Mouse (Mus musculus): ENCODE results near the gene Ttc23l.
A peak's percentile ranks its signal among the peaks of the same experiment; 100 is the strongest.
"Not testable (repeated sequence)": the region's sequence is repeated elsewhere in the genome, so short reads cannot be mapped to it uniquely, and the experiment has no call there.

Gene Ttc23l

GRCm38 (mm10) chr15:10558465-10558864, at the start of gene Ttc23l:
TSS of gene Ttc23l (minus strand) at chr15:10558668.
- DNase-seq (ENCODE audit: low read depth), result no peak

- peak; percentile 54 for DNase-seq (ENCODE audit: low read depth)
Measured at GRCm38 (mm10) chr15:10599413-10599812, 40.9 kb upstream of the Ttc23l start.

- no peak for DNase-seq (ENCODE audit: low read depth)
Measured at GRCm38 (mm10) chr15:10598259-10599225, 40.1 kb upstream of the Ttc23l start.

GRCm38 (mm10) chr15:10596871-10597270, 38.4 kb upstream of the Ttc23l start:
- DNase-seq (ENCODE audit: low read depth), result no peak

- DNase-seq (ENCODE audit: low read depth), result no peak
Measured at GRCm38 (mm10) chr15:10595408-10595807, 36.9 kb upstream of the Ttc23l start.

- no peak for DNase-seq (ENCODE audit: low read depth)
Measured at GRCm38 (mm10) chr15:10594910-10595309, 36.4 kb upstream of the Ttc23l start.

- DNase-seq (ENCODE audit: low read depth), result no peak
Measured at GRCm38 (mm10) chr15:10593094-10593493, 34.6 kb upstream of the Ttc23l start.

- DNase-seq (ENCODE audit: low read depth), result no peak
Measured at GRCm38 (mm10) chr15:10586565-10586964, 28.1 kb upstream of the Ttc23l start.

- no peak for DNase-seq (ENCODE audit: low read depth)
Measured at GRCm38 (mm10) chr15:10584359-10585187, 26.1 kb upstream of the Ttc23l start.

- DNase-seq (ENCODE audit: low read depth), result peak; percentile 39
Measured at GRCm38 (mm10) chr15:10583408-10583807, 24.9 kb upstream of the Ttc23l start.

GRCm38 (mm10) chr15:10579159-10579558, 20.7 kb upstream of the Ttc23l start:
- no peak for DNase-seq (ENCODE audit: low read depth)

GRCm38 (mm10) chr15:10566486-10566885, 8.0 kb upstream of the Ttc23l start:
- DNase-seq (ENCODE audit: low read depth), result no peak

- DNase-seq (ENCODE audit: low read depth), result no peak
Measured at GRCm38 (mm10) chr15:10564201-10564600, 5.7 kb upstream of the Ttc23l start.

- DNase-seq (ENCODE audit: low read depth), result no peak
Measured at GRCm38 (mm10) chr15:10562281-10562680, 3.8 kb upstream of the Ttc23l start.

- DNase-seq (ENCODE audit: low read depth), result no peak
Measured at GRCm38 (mm10) chr15:10560005-10560404, 1.5 kb upstream of the Ttc23l start.

- no peak for DNase-seq (ENCODE audit: low read depth)
Measured at GRCm38 (mm10) chr15:10554336-10554735, 4.1 kb downstream of the Ttc23l start.

GRCm38 (mm10) chr15:10540271-10541088, 18.0 kb downstream of the Ttc23l start:
- no peak for DNase-seq (ENCODE audit: low read depth)

- DNase-seq (ENCODE audit: low read depth), result no peak
Measured at GRCm38 (mm10) chr15:10535969-10536368, 22.5 kb downstream of the Ttc23l start.

- no peak for DNase-seq (ENCODE audit: low read depth)
Measured at GRCm38 (mm10) chr15:10534591-10534990, 23.9 kb downstream of the Ttc23l start.

- not testable (repeated sequence) for DNase-seq (ENCODE audit: low read depth)
Measured at GRCm38 (mm10) chr15:10533361-10533760, 25.1 kb downstream of the Ttc23l start.

- peak; percentile 7 for DNase-seq (ENCODE audit: low read depth)
Measured at GRCm38 (mm10) chr15:10531352-10531751, 27.1 kb downstream of the Ttc23l start.

GRCm38 (mm10) chr15:10525896-10526295, 32.6 kb downstream of the Ttc23l start:
- no peak for DNase-seq (ENCODE audit: low read depth)
